Mouse (Mus musculus) heart, embryonic 15.5 days (tissue): Measurements from ENCODE around the gene Edrf1. TPM values are rescaled to one million over a fixed set of nuclear protein-coding genes. Genes with fewer than 3 reads are reported as not detected.

Experiments
- ATAC-seq: fragments of 200-750 bp; cut with Nextera tagmentation; replicated peaks from 2 replicates; pipeline ENCODE4 v1.8.0; 2017; ENCODE audit warnings: low read depth, moderate TSS enrichment; ENCODE audit not compliant: insufficient number of reproducible peaks, insufficient read depth, low FRiP score
- H3K27ac ChIP-seq: fragments of 300-500 bp; sonication (generic); 2 replicates; pipeline ENCODE4 v1.5.1; 2015; ENCODE audit warnings: mild to moderate bottlenecking, inconsistent platforms
- H3K27me3 ChIP-seq: fragments of 300-500 bp; sonication (generic); 2 replicates; pipeline ENCODE4 v1.6.1; 2015; ENCODE audit warnings: inconsistent platforms
- H3K36me3 ChIP-seq: fragments of 300-500 bp; sonication (generic); 2 replicates; pipeline ENCODE4 v1.6.1; 2015; ENCODE audit warnings: mild to moderate bottlenecking, inconsistent platforms
- H3K4me1 ChIP-seq: fragments of 300-500 bp; sonication (generic); replicated peaks from 2 replicates; pipeline ENCODE4 v1.6.1; 2015; ENCODE audit warnings: inconsistent platforms
- H3K4me2 ChIP-seq: fragments of 300-500 bp; sonication (generic); 2 replicates; pipeline ENCODE4 v1.6.1; 2015; ENCODE audit warnings: inconsistent platforms, mild to moderate bottlenecking, moderate library complexity
- H3K4me3 ChIP-seq: fragments of 300-500 bp; sonication (generic); 2 replicates; pipeline ENCODE4 v1.5.1; 2015; ENCODE audit warnings: mild to moderate bottlenecking, inconsistent platforms
- H3K9ac ChIP-seq: fragments of 300-500 bp; sonication (generic); 2 replicates; pipeline ENCODE4 v1.6.1; 2015; ENCODE audit warnings: mild to moderate bottlenecking, inconsistent platforms
- H3K9me3 ChIP-seq: fragments of 300-500 bp; sonication (generic); replicated peaks from 2 replicates; pipeline ENCODE4 v1.6.1; 2016; ENCODE audit warnings: inconsistent platforms
- WGBS: fragments of 180-500 bp; shearing (Covaris S2); methylation state at CpG from one replicate; pipeline ENCODE4 v1.1.7; 2015; ENCODE audit warnings: mixed read lengths; 5-methylcytosine and 5-hydroxymethylcytosine counted together
- polyA plus RNA-seq: library from polyadenylated mRNA; unstranded; fragments of >200 nt; fragmentation: Nextera tagmentation; extraction: Ambion mirVana; gene quantifications from 2 replicates; pipeline ENCODE4 v1.2.1, GENCODE M21; 2015

Edrf1 gene
- 10.9 and 12.8 TPM in 2 replicates for polyA plus RNA-seq

GRCm38 (mm10) chr7:133637361-133638305 is at the start of gene Edrf1:
Gene Edrf1 (plus strand): TSS chr7:133637543.
- under 1% methylated on average over 81 of the region's 81 CpGs for WGBS
- Histone ChIP-seq H3K4me3 (peak within 1 kb of the TSS; percentile 82), H3K9ac (peak within 1 kb of the TSS; percentile 88), H3K27ac (peak within 1 kb of the TSS; percentile 90), H3K27me3 (no peaks in the 10 kb centered on the region), H3K36me3 (peaks cover 28% of the 10 kb centered on the region), H3K9me3 (no peaks in the 10 kb centered on the region), H3K4me2 (peak within 1 kb of the TSS; percentile 90), H3K4me1 (peaks cover 11% of the 10 kb centered on the region)
- ATAC-seq, result peak; percentile 99

- H3K9me3 ChIP-seq, result no peaks in the 10 kb centered on the region
- H3K4me1 ChIP-seq, result no peaks in the 10 kb centered on the region; the same call in 1 of the 2 replicates
- no peak for ATAC-seq
- H3K27me3 ChIP-seq, result no peaks in the 10 kb centered on the region
- H3K4me3 ChIP-seq, result no peak overlapping the region
- no peak overlapping the region for H3K4me2 ChIP-seq
- no peak overlapping the region for H3K9ac ChIP-seq
- no peak overlapping the region for H3K27ac ChIP-seq
- no peaks in the 10 kb centered on the region for H3K36me3 ChIP-seq
- 67% methylated on average over 1 of the region's 1 CpGs for WGBS
Observed at GRCm38 (mm10) chr7:133591750-133592149, 45.6 kb upstream of the Edrf1 start.

- Histone ChIP-seq H3K27ac (no peak overlapping the region), H3K9me3 (no peaks in the 10 kb centered on the region), H3K4me3 (no peak overlapping the region), H3K4me2 (no peak overlapping the region), H3K9ac (no peak overlapping the region), H3K27me3 (no peaks in the 10 kb centered on the region), H3K4me1 (no peaks in the 10 kb centered on the region), H3K36me3 (no peaks in the 10 kb centered on the region)
- ATAC-seq, result no peak
- WGBS, result 54% methylated on average over 1 of the region's 1 CpGs
Observed at GRCm38 (mm10) chr7:133600558-133600957, 36.8 kb upstream of the Edrf1 start.

DNA sequence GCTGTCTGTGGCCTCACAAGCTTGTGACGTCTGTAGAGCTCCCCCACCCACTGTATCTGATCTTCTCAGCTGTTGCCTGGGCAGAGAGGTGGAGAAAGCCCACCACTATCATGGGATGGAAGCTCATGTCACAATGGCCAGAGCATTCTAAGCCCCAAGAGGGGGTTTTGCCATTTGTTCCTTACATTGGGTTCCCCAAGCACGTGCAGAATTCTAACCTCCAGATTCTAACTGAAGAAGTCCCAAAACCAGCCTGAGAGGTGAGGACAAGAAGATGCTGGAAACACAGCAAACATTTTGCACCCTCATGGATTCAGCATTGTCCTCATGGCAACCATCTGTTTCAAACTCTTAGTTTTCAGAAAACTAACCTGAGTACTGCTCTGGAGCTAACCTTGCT is 35.3 kb upstream of the Edrf1 start, which contains the start of gene Tex36:
Gene Tex36, minus strand, starts transcription at position 101 of the 400 bp plus-strand sequence.
- Histone ChIP-seq H3K9ac (no peak within 1 kb of the TSS), H3K27me3 (no peaks in the 10 kb centered on the region), H3K4me3 (no peak within 1 kb of the TSS), H3K4me2 (no peak within 1 kb of the TSS), H3K36me3 (no peaks in the 10 kb centered on the region), H3K4me1 (no peaks in the 10 kb centered on the region), H3K27ac (no peak within 1 kb of the TSS), H3K9me3 (no peaks in the 10 kb centered on the region)
- 56% methylated on average over 2 of the region's 2 CpGs for WGBS
- ATAC-seq, result no peak

GRCm38 (mm10) chr7:133603156-133603555 is 34.2 kb upstream of the Edrf1 start:
- ATAC-seq, result no peak
- H3K4me2 ChIP-seq, result no peak overlapping the region
- H3K36me3 ChIP-seq, result no peaks in the 10 kb centered on the region
- H3K4me3 ChIP-seq, result no peak overlapping the region
- H3K4me1 ChIP-seq, result no peaks in the 10 kb centered on the region
- WGBS, result 70% methylated on average over 2 of the region's 2 CpGs
- no peaks in the 10 kb centered on the region for H3K27me3 ChIP-seq
- no peak overlapping the region for H3K9ac ChIP-seq
- no peaks in the 10 kb centered on the region for H3K9me3 ChIP-seq
- H3K27ac ChIP-seq, result no peak overlapping the region

GRCm38 (mm10) chr7:133604427-133605081 is 32.8 kb upstream of the Edrf1 start:
- no peak for ATAC-seq
- Histone ChIP-seq H3K27me3 (no peaks in the 10 kb centered on the region), H3K36me3 (no peaks in the 10 kb centered on the region), H3K27ac (no peak overlapping the region), H3K4me3 (no peak overlapping the region), H3K9me3 (no peaks in the 10 kb centered on the region), H3K4me2 (no peak overlapping the region), H3K9ac (no peak overlapping the region), H3K4me1 (no peaks in the 10 kb centered on the region)
- 76% methylated on average over 13 of the region's 13 CpGs for WGBS

GRCm38 (mm10) chr7:133607331-133607730 is 30.0 kb upstream of the Edrf1 start:
- Histone ChIP-seq H3K4me1 (no peaks in the 10 kb centered on the region), H3K9me3 (no peaks in the 10 kb centered on the region), H3K9ac (no peak overlapping the region), H3K27ac (no peak overlapping the region), H3K4me2 (no peak overlapping the region), H3K4me3 (no peak overlapping the region), H3K27me3 (no peaks in the 10 kb centered on the region), H3K36me3 (no peaks in the 10 kb centered on the region)
- no peak for ATAC-seq
- WGBS, result 73% methylated on average over 5 of the region's 5 CpGs

DNA sequence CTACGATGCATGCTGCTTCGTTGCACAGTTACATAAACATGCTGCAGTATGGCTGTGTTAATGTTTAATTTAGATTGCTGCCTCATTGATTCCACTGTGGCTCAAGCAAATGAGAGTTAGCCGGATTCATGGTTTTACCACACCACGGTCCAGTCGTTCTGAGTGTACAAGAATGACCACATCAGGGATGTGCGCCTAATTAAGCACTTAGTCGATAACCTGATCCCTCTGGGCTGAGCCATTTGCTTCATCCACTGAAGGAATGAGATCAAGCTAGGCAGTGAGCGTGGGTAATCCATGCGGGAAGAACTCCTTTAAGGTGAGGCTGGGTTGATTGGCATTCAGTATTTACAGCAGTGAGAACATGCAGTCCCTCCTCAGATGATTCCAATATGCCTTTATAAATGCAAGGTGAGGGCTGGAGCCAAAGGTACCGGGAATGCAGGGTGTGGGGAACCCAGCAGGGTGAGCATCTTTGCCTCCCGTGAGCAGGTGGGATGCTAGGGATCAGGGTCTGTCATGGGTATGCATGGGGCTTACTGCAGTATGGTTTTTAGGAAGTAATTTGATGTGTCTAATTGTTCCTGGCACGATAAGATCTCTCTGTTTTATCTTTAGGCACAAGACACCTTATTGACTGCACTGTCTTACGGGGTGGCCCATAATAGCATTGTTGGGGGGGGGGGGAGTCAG is 29.3 kb upstream of the Edrf1 start:
- Histone ChIP-seq H3K27me3 (no peaks in the 10 kb centered on the region), H3K9ac (no peak overlapping the region), H3K27ac (no peak overlapping the region), H3K4me3 (no peak overlapping the region), H3K36me3 (no peaks in the 10 kb centered on the region), H3K4me2 (no peak overlapping the region), H3K9me3 (no peaks in the 10 kb centered on the region), H3K4me1 (no peaks in the 10 kb centered on the region)
- WGBS, result 77% methylated on average over 13 of the region's 13 CpGs
- no peak for ATAC-seq

DNA sequence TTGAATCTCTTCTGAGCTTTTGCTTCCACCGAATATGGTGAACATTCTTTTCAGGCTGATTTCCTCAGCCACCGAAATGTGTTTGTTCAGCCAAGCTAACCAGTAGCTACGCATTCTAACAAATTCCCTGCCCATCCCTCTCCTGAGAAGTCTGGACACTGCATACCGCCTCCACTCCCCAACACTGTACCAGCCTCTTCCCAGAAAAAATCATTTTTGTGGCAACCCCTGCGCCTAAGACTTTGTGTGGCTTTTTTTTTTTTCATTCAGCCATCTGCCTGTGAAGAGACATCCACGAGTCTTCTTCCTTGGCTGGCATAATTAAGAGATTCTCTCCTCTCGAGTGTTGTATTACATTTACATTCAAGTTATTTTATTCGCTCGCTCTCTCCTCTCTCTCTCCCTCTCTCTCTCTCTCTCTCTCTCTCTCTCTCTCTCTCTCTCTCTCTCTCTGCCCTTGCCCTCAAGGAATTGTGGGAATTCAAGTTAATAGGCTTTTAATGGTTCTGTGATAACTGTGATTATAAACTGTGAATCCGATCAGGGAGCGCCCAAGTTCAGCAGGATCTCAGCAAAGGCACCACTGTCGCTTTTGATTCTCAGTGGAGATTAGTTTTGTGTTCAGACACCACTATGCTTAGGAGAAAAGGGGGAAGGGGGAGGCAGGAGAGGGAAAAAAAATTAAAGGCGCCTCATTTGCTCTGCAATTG is 28.6 kb upstream of the Edrf1 start:
- no peak overlapping the region for H3K9ac ChIP-seq
- H3K4me3 ChIP-seq, result no peak overlapping the region
- no peaks in the 10 kb centered on the region for H3K27me3 ChIP-seq
- H3K4me2 ChIP-seq, result no peak overlapping the region
- no peak for ATAC-seq
- H3K9me3 ChIP-seq, result no peaks in the 10 kb centered on the region
- H3K4me1 ChIP-seq, result no peaks in the 10 kb centered on the region
- 68% methylated on average over 13 of the region's 13 CpGs for WGBS
- H3K27ac ChIP-seq, result no peak overlapping the region
- no peaks in the 10 kb centered on the region for H3K36me3 ChIP-seq

- H3K27ac ChIP-seq, result no peak overlapping the region
- no peak overlapping the region for H3K4me2 ChIP-seq
- no peaks in the 10 kb centered on the region for H3K36me3 ChIP-seq
- H3K4me1 ChIP-seq, result no peaks in the 10 kb centered on the region
- H3K4me3 ChIP-seq, result no peak overlapping the region
- 67% methylated on average over 8 of the region's 8 CpGs for WGBS
- ATAC-seq, result no peak
- no peak overlapping the region for H3K9ac ChIP-seq
- no peaks in the 10 kb centered on the region for H3K27me3 ChIP-seq
- no peaks in the 10 kb centered on the region for H3K9me3 ChIP-seq
Observed at GRCm38 (mm10) chr7:133609585-133609984, 27.8 kb upstream of the Edrf1 start.

DNA sequence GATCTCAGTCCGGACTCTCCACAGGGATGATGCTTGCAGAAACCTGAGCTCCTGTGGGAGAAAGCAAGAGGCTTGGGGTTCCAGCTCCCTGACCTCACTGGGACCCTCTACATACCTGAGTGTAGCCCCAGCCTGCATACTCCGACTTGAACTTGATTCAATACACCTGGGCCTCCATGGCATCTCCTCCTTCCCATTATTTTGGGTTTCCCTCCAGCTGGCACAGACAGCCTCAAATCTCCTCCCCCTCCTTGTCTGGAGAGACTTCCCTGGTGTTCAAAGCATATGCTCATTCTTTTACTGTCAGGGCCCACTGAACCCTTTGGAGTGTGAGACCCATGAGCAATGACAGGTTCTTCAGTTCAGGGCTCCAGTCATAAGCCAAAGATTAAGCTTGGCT is 24.4 kb upstream of the Edrf1 start:
- Histone ChIP-seq H3K4me1 (no peaks in the 10 kb centered on the region), H3K27me3 (no peaks in the 10 kb centered on the region), H3K4me3 (no peak overlapping the region), H3K27ac (no peak overlapping the region), H3K36me3 (no peaks in the 10 kb centered on the region), H3K9ac (no peak overlapping the region), H3K9me3 (no peaks in the 10 kb centered on the region), H3K4me2 (no peak overlapping the region)
- ATAC-seq, result no peak
- 80% methylated on average over 2 of the region's 2 CpGs for WGBS
